Mouse (Mus musculus) embryo, embryonic 10 days (tissue): ENCODE measurements at regions not wholly inside any gene's neighbourhood (a gene's known extent, or its start where the extent isn't known, plus 50 kb on each side); places are given as distances from the start of the nearest gene placed in this dataset.

Experiments
- DNase-seq: peaks from one replicate; pipeline ENCODE4 v3.0.0-alpha.2; 2015; ENCODE audit warnings: low spot score

DNA sequence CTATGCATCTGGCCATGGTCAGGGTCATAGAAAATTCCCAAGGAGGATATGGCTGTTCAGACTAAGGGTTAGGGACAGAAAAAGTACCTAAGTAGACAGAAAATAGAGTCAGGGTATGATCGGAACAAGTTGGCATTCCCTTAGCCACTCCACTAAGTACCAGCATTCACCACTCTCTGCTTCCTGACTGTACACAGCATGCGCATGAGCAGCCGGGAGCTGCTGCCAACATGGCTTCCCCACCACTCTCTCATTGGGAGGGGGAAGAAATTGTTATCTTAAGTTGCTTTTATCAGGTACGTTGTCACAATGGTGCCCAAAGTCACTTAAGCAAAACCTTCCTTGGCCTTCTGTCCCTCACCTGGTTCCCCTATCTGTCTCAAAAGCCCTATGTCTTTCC, 282.0 kb upstream of the Hs6st1 start:
- no peak for DNase-seq

DNA sequence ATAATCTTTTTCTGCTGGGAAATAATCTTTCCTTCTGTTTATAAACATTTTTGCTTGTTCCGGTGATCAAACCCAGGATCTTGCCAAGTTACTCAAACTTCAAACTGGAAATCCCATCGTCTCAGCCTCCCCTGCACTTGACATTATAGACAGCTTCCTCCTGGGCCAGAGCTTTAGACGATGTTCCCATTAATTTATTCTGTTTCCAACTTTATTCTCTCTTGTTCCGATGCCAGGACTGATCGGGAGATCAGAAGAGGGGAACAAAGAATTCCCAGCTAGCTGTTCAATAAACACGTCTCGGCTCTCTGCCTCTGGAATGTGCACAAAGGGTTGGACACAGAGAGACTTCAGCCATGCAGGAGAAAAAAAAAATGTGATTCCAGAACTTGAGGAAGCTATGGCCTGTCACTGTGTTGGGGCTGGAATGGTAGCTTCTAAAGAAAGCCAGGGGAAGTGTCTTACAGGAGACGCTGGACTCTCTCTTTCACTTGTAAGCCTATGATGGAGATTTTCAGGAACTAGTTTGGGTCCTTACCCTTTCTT, 281.5 kb upstream of the Hs6st1 start:
- no peak for DNase-seq

DNA sequence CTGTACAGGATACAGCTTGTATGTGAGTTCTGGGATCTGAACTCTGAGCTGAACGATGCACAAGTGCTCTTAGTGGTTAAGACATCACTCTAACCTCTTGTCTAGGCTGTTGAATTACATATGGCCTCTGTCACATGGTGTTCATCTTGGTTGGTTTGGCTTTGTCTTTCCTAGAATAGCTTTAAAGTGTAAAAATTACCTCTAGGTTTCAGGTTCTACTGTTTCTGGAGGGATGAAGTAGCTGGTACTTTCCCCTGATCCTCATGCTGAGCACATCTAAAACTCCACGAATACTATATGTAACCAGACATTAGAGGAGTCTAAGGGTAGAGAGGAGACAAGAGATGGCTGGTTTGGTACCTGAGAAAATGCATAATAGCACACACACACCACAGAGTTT, 271.1 kb upstream of the Hs6st1 start:
- no peak for DNase-seq

DNA sequence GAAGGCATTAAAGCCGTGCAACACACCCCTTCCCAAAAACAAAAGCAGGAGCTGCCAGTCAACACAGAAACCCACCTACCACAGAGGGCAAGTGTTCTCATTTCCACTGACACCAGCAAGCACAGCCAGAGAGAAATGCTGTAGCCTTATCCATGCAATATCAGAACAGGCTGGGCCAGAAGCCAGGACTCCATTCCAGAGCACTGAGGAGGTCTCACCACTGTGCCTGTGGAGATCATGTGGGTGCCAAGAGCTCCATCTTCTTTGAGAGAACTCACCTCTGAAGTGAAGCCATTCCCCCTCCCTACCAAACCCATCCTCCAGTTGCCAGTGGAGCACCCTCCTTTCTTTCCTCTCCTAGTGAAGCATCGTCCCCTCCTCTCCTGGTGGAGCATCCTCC, 270.7 kb upstream of the Hs6st1 start:
- no peak for DNase-seq

DNA sequence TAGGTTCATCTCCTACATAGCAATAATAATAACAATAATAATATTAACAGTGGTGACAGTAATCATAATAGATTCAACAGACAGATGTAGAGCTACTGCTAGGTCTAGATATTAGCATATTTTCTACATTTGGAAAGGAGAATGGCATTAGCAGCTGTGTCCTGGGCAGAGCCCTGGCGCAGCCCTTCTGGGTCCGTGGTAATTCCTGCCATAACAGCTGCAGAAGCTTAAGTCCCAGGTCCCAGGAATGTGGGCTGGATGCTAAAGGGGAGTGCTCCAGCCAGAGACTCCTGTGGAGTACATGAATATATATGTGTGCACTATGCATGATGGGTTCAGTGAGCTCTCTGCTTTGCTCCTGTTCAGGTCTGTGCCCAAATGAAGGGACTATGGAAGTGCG, 262.7 kb upstream of the Hs6st1 start:
- DNase-seq = no peak

DNA sequence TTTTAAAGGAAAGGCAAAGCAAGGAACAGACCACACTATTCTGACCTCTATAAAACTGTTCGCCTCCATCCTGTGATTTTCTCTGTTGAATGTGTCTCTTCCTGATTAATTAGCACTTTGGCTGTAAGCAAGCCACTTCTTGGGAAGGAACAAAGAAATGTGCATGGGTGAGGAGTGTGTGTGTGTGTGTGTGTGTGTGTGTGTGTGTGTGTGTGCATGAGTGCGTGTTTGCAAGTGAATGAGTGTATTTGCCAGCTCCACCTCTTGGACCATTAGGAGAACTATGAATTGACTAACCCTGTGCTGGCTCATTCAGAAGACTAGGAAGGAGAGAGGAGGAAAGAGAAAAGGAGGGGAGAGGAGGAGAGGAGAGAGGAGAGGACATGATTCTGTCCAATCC, 261.9 kb upstream of the Hs6st1 start:
- DNase-seq = no peak

DNA sequence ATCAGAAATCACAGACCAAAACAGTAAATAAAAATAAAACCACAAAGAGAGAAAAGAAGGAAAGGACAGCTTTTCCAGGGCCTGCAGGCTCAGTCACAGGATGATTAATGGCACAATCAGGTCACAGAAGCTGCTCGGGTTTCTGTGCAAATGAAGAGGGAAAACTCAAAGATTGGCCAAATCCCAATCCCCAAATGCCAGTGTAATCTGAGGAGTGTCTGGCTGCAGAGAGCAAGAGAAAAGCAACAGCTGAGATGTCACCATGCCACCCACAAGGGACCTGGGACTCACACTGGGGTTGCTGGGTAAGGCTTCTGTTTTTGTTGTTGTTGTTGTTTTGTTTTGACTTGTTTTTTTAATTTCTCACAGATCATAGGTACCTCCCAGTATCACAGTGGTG, 261.5 kb upstream of the Hs6st1 start:
- no peak for DNase-seq

DNA sequence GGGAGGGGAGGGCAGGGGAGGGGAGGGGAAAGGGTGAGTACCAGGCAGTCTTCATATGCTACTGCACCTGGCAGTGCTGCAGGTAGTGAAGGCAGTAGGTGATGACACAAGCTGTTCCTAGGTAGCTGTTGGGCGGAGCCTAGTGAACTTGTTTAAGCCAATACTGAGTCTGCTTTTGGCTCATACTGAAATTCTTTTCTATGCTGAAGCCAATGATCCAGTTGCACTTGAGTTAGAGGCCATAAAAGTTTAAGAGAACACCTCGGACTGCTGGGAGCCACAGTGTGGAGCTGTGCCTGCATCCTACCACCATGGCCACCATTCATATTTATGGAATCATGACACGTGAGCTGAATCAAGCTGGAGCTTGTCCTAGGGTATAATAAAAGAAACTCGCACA, 259.3 kb upstream of the Hs6st1 start:
- no peak for DNase-seq

DNA sequence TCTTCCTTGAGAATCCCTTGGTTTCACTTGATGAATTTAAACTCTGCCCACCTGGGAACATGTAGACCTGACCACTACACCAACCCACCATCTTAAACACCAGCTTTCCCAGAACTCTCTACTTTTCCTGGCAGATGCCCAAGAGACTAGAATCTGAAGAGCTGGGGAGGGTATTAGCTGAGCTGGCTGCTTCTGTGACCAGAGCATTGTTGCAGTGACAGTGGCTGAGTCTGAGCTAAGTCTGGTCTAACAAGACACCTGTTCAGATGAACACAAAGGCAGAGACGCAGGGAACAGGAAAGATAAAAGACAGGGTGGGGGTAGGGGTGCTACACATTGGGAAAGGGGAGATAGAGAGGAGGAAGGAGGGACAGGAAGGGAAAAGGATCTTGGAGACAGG, 258.9 kb upstream of the Hs6st1 start:
- no peak for DNase-seq

DNA sequence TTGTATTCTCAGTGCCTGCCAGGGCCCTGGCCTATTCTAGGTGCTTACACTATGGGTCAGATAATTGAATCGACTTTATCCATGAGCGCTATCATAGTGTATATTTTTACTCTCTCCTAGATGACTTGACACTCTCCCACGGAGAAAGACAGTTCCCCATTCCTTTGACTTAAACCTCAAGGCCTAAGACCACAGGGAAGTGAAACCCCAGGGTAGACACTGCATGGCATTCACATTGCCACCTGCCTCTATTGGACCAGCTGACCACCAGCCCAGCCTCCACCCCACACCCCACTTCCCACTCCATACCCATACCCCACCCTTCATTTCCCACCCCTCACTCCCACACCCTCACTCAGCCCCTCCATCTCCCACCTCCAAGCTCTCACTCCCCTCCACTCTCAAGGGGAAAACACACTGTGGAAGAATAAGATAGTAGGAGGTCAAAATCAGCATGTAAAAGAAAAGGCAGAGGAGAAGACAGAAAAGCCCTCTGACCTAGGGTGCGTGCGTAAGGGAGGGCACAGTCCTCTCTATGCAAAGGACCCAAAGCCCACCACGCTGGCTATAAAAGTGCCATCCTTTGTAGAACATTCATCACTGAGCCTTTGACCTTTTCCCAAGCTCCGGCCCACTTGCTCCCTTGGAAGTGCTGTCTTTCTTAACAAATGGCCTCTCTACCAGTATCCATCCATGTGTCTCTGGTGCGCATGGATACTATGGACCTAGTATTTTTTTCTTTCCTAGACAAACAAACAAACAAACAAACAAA, 257.4 kb upstream of the Hs6st1 start:
- peak; percentile 65 for DNase-seq

DNA sequence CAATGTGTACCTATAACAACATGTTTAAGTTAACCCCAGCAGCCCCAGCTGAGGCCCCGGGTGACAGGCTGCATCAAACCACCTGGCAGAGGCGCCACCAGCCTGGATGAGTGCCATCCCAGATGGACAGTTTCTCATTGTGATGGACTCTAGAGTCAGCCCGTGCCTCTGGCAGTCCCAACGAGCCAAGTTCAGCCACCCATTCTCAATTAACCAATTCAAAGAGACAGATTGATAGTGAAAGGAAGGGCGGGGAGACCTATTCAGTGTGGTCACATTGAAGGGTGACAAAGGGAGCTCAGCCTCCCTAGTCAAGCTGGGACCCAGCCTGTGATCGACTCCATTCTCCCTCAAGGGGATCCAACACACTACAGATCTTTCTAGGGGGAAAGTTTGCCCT, 256.8 kb upstream of the Hs6st1 start:
- DNase-seq = peak; percentile 32

DNA sequence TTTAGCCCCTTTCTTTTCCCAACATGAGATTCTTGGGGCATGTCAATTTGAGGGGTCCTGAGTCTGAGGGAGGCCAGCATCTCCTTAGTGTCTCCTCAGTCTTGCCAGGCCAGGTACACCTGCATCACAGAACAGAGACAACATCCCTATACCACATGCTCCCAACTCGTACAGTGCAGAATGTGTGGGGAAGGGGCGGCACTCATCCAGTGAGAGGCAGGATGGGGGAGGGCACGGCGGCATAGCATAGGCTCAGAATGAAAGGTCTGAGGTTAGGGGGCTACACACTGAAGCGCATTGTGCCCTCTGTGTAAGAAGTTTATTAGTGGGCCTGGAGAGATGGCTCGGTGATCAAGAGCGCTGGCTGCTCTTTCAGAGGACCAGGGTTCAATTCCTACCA, 256.4 kb upstream of the Hs6st1 start:
- no peak for DNase-seq

DNA sequence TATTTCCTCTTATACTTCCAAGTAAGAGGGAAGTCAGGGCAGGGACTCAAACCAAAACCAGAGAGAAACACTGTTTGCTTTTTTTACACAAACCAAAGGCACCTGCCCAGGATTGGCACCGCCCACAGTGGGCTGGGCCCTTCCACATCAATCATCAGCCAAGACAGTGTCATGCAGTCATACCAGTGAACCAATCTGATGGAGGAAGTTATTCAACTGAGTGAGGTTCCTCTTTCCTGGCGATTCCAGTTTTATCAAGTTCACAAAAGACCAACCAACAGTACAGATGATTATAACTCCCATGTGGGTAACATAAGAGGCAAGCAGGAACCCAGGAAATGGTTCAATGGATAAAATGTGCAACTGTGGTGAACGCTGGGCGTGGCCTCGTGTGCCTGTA, 254.6 kb upstream of the Hs6st1 start:
- DNase-seq = no peak

DNA sequence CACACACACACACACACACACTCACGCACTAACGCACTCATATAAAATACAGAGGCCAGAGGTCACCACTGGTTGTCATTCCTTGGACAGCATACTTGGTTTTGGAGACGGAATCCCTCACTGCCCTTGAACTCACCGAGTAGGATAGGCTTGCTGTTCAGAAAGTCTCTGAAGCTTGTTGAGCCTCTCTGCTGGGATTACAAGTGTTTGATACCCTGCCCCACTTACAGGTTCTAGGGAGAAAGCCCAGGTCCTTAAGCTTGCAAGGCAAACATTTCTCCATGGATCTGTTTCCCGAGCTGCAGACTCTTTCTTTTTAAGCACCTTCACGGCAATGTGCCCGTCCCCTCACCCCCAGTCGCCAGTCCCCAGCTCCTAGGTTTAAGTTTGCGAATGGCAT, 254.0 kb upstream of the Hs6st1 start:
- no peak for DNase-seq

DNA sequence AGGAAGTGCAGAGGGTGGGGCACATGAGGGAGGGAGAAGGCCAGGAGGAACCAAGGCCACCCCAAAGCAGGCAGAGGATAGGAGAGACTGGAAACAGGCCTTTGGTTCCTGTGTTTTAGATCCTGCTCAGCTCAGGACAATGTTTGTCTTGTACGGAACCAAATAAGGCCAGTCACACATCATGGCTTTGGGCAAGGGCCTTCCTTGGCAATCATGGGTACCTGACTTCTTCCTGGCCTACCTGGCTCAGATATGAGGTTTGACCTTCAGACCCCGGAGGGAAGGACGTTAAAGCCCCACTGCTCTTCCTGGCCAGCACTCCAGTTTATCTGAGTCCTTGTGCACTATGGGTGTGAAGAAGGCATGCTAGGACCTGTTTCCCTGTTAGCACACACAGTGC, 253.4 kb upstream of the Hs6st1 start:
- no peak for DNase-seq

DNA sequence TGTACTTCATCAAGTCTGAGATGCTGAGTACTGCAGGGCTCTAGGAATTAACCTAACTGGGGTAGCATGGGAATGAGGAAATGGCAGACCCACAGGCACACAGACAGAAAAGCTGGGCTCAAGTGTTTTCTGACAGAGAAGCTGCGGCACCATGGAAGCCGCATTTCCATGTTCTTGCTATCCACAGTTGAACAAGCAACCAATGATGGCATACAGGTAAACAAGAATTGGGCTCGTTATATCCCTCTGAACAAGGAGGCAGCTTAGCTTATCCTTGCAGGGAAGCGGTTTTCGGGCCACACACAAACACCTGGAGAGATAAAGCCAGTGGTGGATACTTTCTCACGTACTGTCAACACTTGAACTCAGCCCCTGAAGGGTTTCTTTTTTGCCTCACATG, 246.4 kb upstream of the Hs6st1 start:
- DNase-seq = no peak

DNA sequence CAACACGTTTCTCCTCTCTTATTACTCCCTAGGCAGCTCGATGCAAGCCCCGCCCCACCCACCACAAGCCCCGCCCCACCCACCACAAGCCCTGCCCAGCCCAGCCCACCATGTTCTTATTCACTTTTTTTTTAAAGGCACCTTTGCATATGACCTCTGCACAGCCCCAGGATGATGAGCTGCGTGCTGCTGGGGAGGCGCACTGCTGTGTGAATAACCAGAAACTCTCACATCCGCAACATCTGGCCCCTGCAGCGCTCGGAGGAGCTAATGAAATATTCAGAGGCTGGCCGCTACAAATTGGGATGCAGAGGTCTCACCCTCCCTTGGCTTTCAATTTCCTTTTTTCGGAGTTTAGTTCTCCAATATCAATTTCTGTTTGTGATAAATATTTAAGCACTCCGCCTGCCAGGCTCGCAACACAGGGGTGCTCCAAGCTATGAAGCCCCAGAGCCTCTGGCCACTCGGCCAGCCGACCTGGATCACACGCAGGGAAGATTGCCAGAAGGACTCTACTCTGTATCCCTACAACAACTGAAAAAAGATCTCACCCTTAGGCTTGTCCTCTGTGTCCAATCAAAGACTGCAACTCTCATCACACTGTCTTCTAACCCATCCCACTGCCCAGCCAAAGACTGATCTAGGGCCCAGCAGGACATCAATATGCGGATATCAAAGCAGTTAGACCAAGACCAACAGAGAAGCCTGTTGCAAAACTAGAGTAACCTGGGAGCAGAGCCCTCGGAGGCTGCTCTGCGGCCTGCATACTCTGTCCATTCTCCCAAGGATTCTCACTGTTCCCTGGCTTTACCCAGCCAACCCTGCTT, 245.6 kb upstream of the Hs6st1 start:
- DNase-seq = peak; percentile 29

DNA sequence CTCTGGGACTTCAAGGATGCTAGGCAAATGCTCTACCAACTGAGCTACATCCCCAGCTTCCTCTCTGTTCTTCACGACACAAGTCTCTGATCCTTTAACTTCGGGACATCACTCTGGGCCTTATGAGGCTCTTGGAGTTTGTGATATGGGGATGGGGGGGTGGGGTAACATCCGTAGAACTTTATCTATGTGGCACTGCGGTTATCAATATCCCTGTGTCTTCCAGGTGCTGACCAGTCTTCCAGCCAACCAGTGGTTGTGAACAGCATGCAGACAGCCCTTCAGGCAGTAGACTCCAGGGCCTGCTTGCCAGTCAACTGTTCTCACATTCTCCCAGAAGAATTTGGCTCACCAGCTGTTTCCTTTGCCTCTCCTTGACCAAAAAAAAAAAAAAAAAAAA, 244.7 kb upstream of the Hs6st1 start:
- no peak for DNase-seq

DNA sequence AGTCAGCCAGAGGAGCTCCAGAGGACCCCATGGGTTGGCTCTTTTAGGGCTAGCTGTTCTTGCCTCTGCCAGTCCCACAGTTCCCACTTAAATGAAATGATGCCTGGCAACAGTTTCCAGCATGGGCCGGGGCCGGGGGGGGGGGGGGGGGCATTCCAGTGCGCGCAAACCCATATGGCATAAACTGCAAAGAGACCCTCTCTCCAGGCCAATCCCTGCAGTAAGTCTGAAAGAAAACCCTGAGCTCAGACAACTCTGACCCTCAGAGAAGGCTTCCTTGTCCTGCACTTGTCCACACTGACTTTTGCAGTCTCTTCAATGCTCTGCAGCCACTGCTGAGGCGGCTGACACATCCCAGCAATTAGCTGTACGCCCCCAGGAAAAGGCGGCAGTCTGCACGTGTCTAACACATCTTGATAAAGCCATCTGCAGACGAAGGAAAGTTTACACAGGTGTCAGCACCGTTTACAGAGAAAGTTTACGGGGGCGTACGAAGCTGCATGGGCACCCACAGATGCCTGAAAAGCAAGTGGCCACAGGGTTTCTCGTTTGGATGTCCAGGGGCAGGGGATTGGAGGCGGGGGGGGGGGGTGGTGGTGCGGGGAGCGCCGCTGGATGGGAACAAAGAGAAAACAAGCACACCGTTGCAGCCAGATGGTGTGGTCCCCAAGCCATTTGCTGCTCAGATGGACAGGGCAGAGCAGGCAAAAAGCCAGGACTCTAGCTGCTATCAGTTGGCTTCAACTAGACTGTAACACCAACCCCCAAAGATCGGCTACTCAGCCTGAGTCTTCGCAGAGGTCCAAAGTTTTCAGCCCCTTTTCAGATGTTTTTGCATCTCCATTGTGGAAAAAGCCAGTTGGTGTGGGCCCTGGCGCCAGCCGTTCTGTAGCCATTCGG, 244.0 kb upstream of the Hs6st1 start:
- DNase-seq = peak; percentile 48

DNA sequence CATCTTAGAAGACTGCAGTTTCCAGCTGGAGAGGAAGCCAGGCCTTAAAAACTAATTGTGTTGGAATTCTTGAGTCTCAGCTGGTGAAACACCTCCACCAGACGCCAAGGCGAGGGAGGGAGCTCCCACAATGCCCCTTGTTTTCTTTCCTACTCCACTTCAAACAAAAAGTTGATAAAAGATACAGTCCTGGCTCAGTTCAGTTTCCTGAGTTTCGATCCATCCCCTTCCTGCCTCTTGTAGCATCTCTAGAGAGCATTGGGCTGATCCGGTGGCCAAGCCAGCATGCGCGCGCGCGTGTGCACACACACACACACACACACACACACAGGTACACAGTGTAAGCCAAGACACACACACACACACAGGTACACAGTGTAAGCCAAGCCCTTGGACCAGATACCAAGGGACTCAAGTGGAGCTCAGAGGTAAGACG, 242.7 kb upstream of the Hs6st1 start:
- no peak for DNase-seq

DNA sequence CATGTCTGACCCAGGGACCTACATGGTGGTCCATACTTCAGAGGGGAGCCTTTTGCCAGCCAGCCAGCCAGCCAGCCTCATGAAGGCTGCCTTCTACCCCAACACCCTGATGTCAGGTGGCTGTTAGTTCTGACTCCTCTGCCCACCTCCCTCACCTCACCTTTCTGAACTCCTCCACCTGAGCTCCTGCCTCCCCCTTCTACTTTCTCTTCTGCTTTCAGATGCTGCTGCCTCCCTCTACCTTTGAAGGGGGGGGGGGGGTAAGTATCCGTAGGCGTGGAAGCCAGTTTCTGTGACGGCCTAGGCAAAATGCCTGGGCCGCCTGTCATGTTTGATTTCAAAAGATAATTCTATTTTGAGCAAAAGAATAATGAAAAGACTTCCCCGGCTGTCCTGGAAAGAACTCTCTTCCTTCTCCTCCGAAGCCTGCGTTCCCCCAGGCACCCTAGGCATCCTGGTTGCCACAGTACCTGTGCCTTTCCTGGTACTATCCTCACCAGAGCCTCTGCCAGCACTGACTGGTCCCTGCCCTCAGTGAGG, 241.6 kb upstream of the Hs6st1 start:
- DNase-seq = no peak

DNA sequence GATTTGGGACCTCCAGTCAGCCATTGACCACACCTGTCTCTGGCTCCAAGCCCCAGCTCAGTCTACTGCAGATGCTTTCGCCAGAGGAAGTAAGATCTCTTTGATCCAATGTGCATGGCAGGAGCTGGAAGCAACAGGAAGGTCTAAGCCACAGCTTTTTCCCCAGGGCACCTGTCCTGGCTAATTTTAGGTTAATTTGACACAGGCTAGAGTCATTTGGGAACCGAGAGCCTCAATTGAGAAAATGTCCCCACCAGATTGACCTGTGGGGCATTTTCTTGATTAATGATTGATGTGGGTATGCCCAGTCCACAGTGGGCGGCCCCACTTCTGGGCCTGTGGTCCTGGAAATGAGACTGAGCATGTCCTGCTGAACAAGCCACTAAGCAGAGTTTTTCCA, 240.7 kb upstream of the Hs6st1 start:
- no peak for DNase-seq
